Mouse (Mus musculus) naive thymus-derived CD4-positive, alpha-beta T cell, adult 5 months (primary cell): ENCODE data around the gene Ndufa4l2. TPM values are rescaled to one million over a fixed set of nuclear protein-coding genes. Genes with fewer than 3 reads are reported as not detected.

Source experiments
- polyA plus RNA-seq: library from polyadenylated mRNA; unstranded; fragments of 100-300 nt; shearing (Covaris generic); gene quantifications from one replicate; pipeline ENCODE4 v1.2.1, GENCODE M21; 2017

Ndufa4l2 gene
- polyA plus RNA-seq = not detected

DNA sequence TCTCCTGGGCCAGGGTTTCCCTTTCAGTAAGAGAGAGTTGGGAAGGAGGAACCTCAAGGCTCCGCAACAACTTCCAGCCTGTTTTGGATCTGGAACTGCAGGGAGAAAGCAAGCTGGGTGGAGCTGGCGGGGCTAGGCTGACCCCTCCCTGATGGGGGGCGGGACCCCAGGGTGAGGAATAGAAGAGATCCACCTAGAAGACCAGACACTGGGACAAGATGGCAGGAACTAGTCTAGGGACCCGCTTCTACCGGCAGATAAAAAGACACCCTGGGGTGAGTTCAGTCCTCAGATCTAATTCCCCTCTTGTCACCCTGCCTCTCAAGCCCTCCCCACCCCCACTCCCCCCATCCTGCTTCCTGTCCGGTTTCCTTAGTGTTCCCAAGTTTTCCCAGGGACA lies at the start of gene Ndufa4l2:
Gene Ndufa4l2, plus strand, starts transcription at position 204 of the 400 bp plus-strand sequence.

GRCm38 (mm10) chr10:127500894-127501893 lies 13.6 kb upstream of the Ndufa4l2 start, which contains the start of gene Stac3:
TSS of gene Stac3 (plus strand) at chr10:127501686.

GRCm38 (mm10) chr10:127522088-127522581 lies 7.4 kb downstream of the Ndufa4l2 start, which contains the start of gene Shmt2:
TSS of gene Shmt2 (minus strand) at chr10:127522444.

DNA sequence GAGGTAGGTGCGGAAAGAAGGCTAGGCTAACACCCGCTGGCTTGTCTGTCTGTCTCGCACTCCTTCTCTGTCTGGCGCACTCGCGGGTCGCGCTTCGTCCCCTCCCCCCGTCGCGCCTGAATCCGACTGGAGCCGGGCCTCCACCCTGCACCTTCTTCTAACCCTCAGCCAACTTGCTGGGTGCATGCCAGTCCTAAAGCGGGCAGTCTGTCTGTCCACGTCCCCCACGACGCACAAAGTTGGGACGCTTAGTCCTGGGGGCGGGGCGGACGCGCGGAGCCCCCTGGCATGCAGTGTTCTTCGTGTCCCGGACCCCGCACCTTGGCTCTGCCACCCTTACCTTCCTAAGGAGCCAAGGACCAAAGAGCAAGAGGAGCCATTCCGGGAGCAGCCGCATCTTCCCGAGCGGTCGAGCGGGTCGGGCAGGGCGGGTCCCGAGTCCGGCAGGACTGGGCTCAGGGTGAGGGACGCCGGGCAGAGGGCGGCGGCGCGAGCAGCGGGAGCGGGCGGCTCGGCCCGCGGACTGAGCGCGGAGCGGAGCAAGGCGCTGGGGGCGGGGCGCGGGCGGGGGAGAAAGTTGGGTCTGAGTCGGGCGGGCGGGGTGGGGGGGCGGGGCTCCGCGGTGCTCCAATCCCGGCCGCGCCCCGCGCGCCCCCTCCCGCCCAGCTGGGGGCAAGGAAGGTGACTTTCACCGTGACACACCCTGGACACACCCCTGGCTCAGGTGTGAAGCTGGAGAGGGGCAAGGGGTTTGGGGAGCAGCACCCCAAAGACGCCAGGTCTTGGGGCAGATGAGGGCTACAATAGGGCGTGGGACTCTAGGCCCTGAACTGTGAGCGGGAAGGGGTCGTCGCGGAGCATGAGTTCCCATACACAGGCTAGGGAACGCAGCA lies 19.5 kb downstream of the Ndufa4l2 start, which contains the start of gene Nxph4:
Gene Nxph4, minus strand, starts transcription at position 524 of the 893 bp plus-strand sequence.

Other genes starting within 250 kb of the Ndufa4l2 start
- 83.7 TPM for gene Dctn2, start 248.6 kb upstream of the Ndufa4l2 start, polyA plus RNA-seq
- gene Mbd6, start 225.9 kb upstream of the Ndufa4l2 start, polyA plus RNA-seq = 8.6 TPM
- gene Mars, start 203.2 kb upstream of the Ndufa4l2 start, polyA plus RNA-seq = 62.5 TPM
- 264 TPM for gene Arhgap9, start 193.0 kb upstream of the Ndufa4l2 start, polyA plus RNA-seq
- gene Gli1, start 173.0 kb upstream of the Ndufa4l2 start, polyA plus RNA-seq = 0.47 TPM
- not detected for gene Inhbe, start 160.6 kb upstream of the Ndufa4l2 start, polyA plus RNA-seq
- gene Inhbc, start 144.5 kb upstream of the Ndufa4l2 start, polyA plus RNA-seq = not detected
- gene R3hdm2, start 134.6 kb upstream of the Ndufa4l2 start, polyA plus RNA-seq = 33.6 TPM
- gene Stac3, start 13.3 kb upstream of the Ndufa4l2 start, polyA plus RNA-seq = not detected
- gene Shmt2, start 7.5 kb downstream of the Ndufa4l2 start, polyA plus RNA-seq = 85.1 TPM
- gene Nxph4, start 19.6 kb downstream of the Ndufa4l2 start, polyA plus RNA-seq = not detected
- gene Lrp1, start 106.2 kb downstream of the Ndufa4l2 start, polyA plus RNA-seq = not detected
- 246 TPM for gene Stat6, start 128.0 kb downstream of the Ndufa4l2 start, polyA plus RNA-seq
- gene Nemp1, start 151.9 kb downstream of the Ndufa4l2 start, polyA plus RNA-seq = 8.2 TPM
- 50.2 TPM for gene Nab2, start 153.6 kb downstream of the Ndufa4l2 start, polyA plus RNA-seq
- gene Myo1a, start 190.2 kb downstream of the Ndufa4l2 start, polyA plus RNA-seq = 0.16 TPM
- gene Tac2, start 209.5 kb downstream of the Ndufa4l2 start, polyA plus RNA-seq = not detected
- 0.66 TPM for gene Zbtb39, start 224.6 kb downstream of the Ndufa4l2 start, polyA plus RNA-seq
- gene Gpr182, start 236.8 kb downstream of the Ndufa4l2 start, polyA plus RNA-seq = not detected
- gene Rdh1, start 244.8 kb downstream of the Ndufa4l2 start, polyA plus RNA-seq = not detected
- gene Rdh16f1, start 244.8 kb downstream of the Ndufa4l2 start, polyA plus RNA-seq = not detected